Mouse (Mus musculus): ENCODE data around the gene Snx12. TPM values are rescaled to one million over a fixed set of nuclear protein-coding genes. Genes with fewer than 3 reads are reported as not detected.

Gene Snx12
- 33.3 and 34.4 TPM in 2 replicates for polyA plus RNA-seq (2014; fragmentation: Nextera tagmentation; extraction: Ambion mirVana)

GRCm38 (mm10) chrX:101221834-101222795 is at the start of gene Snx12:
Gene Snx12 (minus strand): TSS chrX:101222563.
- no peaks in the 10 kb centered on the region for H3K27me3 ChIP-seq (ENCODE audit: control insufficient read depth, insufficient read depth, low read length)
- ATAC-seq (ENCODE audit: insufficient number of reproducible peaks, insufficient read depth, low FRiP score, low read depth): peak; percentile 94
- WGBS: 15% methylated on average over 49 of the region's 55 CpGs
- H3K4me2 ChIP-seq (ENCODE audit: low read length): peak within 1 kb of the TSS; percentile 67
- H3K9me3 ChIP-seq (ENCODE audit: control insufficient read depth, low read length): no peaks in the 10 kb centered on the region
- H3K9ac ChIP-seq (ENCODE audit: low read length): peak within 1 kb of the TSS; percentile 74
- no peaks in the 10 kb centered on the region for H3K4me1 ChIP-seq (ENCODE audit: control insufficient read depth in 2 of 2, insufficient read depth in 2 of 2, low read length in 2 of 2)
- H3K27ac ChIP-seq (replicated peaks in 1 of 2; ENCODE audit: control insufficient read depth in 1 of 2, insufficient read depth in 1 of 2, low read depth in 2 of 2, low read length in 2 of 2): peak within 1 kb of the TSS; percentile 62 to 79
- H3K36me3 ChIP-seq (ENCODE audit: control insufficient read depth, insufficient read depth, low read length): peaks cover 3% of the 10 kb centered on the region; the same call in 1 of the 2 replicates
- peak within 1 kb of the TSS; percentile 55 to 83 for H3K4me3 ChIP-seq (ENCODE audit: control insufficient read depth in 1 of 2, insufficient read depth in 1 of 2, low read depth in 1 of 2, low read length in 2 of 2)

DNA sequence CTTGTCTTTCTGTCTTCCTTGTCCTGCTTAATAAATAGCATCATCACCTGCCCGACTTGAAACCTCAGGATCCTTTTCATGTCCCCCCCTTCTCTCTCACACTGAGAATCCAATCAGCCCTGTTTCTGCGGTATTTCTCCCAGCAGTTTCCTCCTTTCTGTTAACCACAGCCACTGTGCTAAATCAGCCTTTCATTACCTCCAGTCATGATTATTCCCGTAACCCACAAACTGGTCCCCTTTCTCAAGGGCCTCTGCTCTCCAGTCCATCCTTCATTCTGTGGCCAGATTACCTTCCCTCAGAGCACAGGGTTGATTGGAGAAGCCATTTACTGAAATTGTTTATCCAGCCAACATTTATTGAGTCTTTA is 46.4 kb upstream of the Snx12 start, which contains the start of gene Gm20489:
Gene Gm20489, minus strand, starts transcription at position 269 of the 370 bp plus-strand sequence.
- no peaks in the 10 kb centered on the region for H3K36me3 ChIP-seq (ENCODE audit: control insufficient read depth, insufficient read depth, low read length)
- 0 out of 2 replicates have a peak within 1 kb of the TSS, but pooled peaks have one; percentile 9 for H3K4me2 ChIP-seq (ENCODE audit: low read length)
- H3K4me3 ChIP-seq (ENCODE audit: control insufficient read depth in 1 of 2, insufficient read depth in 1 of 2, low read depth in 1 of 2, low read length in 2 of 2): no peak within 1 kb of the TSS
- no peak for ATAC-seq (ENCODE audit: insufficient number of reproducible peaks, insufficient read depth, low FRiP score, low read depth)
- no peaks in the 10 kb centered on the region for H3K9me3 ChIP-seq (ENCODE audit: control insufficient read depth, low read length)
- no peaks in the 10 kb centered on the region for H3K4me1 ChIP-seq (ENCODE audit: control insufficient read depth in 2 of 2, insufficient read depth in 2 of 2, low read length in 2 of 2)
- WGBS: 54% methylated on average over 3 of the region's 3 CpGs
- no peak within 1 kb of the TSS for H3K27ac ChIP-seq (replicated peaks in 1 of 2; ENCODE audit: control insufficient read depth in 1 of 2, insufficient read depth in 1 of 2, low read depth in 2 of 2, low read length in 2 of 2)
- no peak within 1 kb of the TSS for H3K9ac ChIP-seq (ENCODE audit: low read length)
- no peaks in the 10 kb centered on the region for H3K27me3 ChIP-seq (ENCODE audit: control insufficient read depth, insufficient read depth, low read length)

DNA sequence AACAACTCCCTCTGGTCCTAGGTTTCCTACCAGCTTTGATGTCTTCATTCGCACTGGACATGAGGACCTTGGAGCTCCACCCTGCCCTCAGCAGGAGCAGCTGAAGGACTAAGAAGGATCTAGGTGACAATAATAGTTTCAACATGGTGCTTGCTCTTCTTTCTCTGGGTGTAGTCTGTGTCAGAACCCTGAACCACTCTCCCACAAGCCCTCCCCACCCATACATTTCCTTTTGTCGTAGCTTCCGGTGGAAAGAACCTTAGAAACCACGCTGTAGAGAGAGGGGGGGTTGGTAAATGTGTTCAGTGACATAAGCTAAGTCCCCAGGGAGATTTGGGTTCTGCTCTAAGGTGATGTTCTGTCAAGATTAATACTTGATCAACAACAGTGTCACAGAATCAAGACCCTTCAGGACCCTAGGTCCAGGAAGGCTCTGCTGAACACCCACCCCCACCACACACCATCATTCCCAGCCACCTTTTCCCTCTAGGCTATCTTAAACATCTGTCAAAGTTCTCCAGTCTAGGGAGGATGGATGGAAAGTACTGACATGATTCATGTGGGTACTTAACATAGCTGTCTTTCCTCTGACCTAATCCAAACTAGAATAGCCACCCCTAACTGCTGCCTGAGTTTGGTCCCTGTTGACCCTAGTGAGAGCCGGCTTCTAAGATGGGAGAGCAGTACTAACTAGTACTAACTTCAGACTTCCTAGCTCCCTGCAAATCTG is 45.8 kb upstream of the Snx12 start, which contains the start of gene Il2rg:
Gene Il2rg, minus strand, starts transcription at position 231 of the 730 bp plus-strand sequence.
- no peaks in the 10 kb centered on the region for H3K9me3 ChIP-seq (ENCODE audit: control insufficient read depth, low read length)
- H3K4me2 ChIP-seq (ENCODE audit: low read length): 0 out of 2 replicates have a peak within 1 kb of the TSS, but pooled peaks have one; percentile 9
- no peak for ATAC-seq (ENCODE audit: insufficient number of reproducible peaks, insufficient read depth, low FRiP score, low read depth)
- H3K27ac ChIP-seq (replicated peaks in 1 of 2; ENCODE audit: control insufficient read depth in 1 of 2, insufficient read depth in 1 of 2, low read depth in 2 of 2, low read length in 2 of 2): no peak within 1 kb of the TSS
- no peaks in the 10 kb centered on the region for H3K36me3 ChIP-seq (ENCODE audit: control insufficient read depth, insufficient read depth, low read length)
- 55% methylated on average over 5 of the region's 5 CpGs for WGBS
- no peaks in the 10 kb centered on the region for H3K4me1 ChIP-seq (ENCODE audit: control insufficient read depth in 2 of 2, insufficient read depth in 2 of 2, low read length in 2 of 2)
- H3K4me3 ChIP-seq (ENCODE audit: control insufficient read depth in 1 of 2, insufficient read depth in 1 of 2, low read depth in 1 of 2, low read length in 2 of 2): no peak within 1 kb of the TSS
- no peaks in the 10 kb centered on the region for H3K27me3 ChIP-seq (ENCODE audit: control insufficient read depth, insufficient read depth, low read length)
- no peak within 1 kb of the TSS for H3K9ac ChIP-seq (ENCODE audit: low read length)

GRCm38 (mm10) chrX:101266631-101267030 is 44.3 kb upstream of the Snx12 start:
- Histone ChIP-seq H3K4me2 (ENCODE audit: low read length) (no peak overlapping the region), H3K27me3 (ENCODE audit: control insufficient read depth, insufficient read depth, low read length) (no peaks in the 10 kb centered on the region), H3K4me1 (ENCODE audit: control insufficient read depth in 2 of 2, insufficient read depth in 2 of 2, low read length in 2 of 2) (no peaks in the 10 kb centered on the region), H3K36me3 (ENCODE audit: control insufficient read depth, insufficient read depth, low read length) (no peaks in the 10 kb centered on the region), H3K27ac (replicated peaks in 1 of 2; ENCODE audit: control insufficient read depth in 1 of 2, insufficient read depth in 1 of 2, low read depth in 2 of 2, low read length in 2 of 2) (no peak overlapping the region), H3K9ac (ENCODE audit: low read length) (no peak overlapping the region), H3K9me3 (ENCODE audit: control insufficient read depth, low read length) (no peaks in the 10 kb centered on the region), H3K4me3 (ENCODE audit: control insufficient read depth in 1 of 2, insufficient read depth in 1 of 2, low read depth in 1 of 2, low read length in 2 of 2) (no peak overlapping the region)
- no peak for ATAC-seq (ENCODE audit: insufficient number of reproducible peaks, insufficient read depth, low FRiP score, low read depth)
- WGBS: 93% methylated on average over 6 of the region's 6 CpGs

- H3K27ac ChIP-seq (replicated peaks in 1 of 2; ENCODE audit: control insufficient read depth in 1 of 2, insufficient read depth in 1 of 2, low read depth in 2 of 2, low read length in 2 of 2): no peak within 1 kb of the TSS
- peaks cover 2% of the 10 kb centered on the region; the same call in 1 of the 2 replicates for H3K36me3 ChIP-seq (ENCODE audit: control insufficient read depth, insufficient read depth, low read length)
- ATAC-seq (ENCODE audit: insufficient number of reproducible peaks, insufficient read depth, low FRiP score, low read depth): no peak
- 88% methylated on average over 1 of the region's 1 CpGs for WGBS
- H3K27me3 ChIP-seq (ENCODE audit: control insufficient read depth, insufficient read depth, low read length): no peaks in the 10 kb centered on the region
- peaks cover 8 to 9% of the 10 kb centered on the region in 2 experiments; a peak in 2 of 4 replicates for H3K4me1 ChIP-seq (ENCODE audit: control insufficient read depth in 2 of 2, insufficient read depth in 2 of 2, low read length in 2 of 2)
- no peak within 1 kb of the TSS for H3K4me2 ChIP-seq (ENCODE audit: low read length)
- no peaks in the 10 kb centered on the region for H3K9me3 ChIP-seq (ENCODE audit: control insufficient read depth, low read length)
- no peak within 1 kb of the TSS for H3K9ac ChIP-seq (ENCODE audit: low read length)
- H3K4me3 ChIP-seq (ENCODE audit: control insufficient read depth in 1 of 2, insufficient read depth in 1 of 2, low read depth in 1 of 2, low read length in 2 of 2): no peak within 1 kb of the TSS
These were observed 41.5 kb upstream of the Snx12 start, which contains the start of gene Gm614 for GRCm38 (mm10) chrX:101263892-101264291. Gene Gm614 (minus strand): TSS chrX:101263992.

DNA sequence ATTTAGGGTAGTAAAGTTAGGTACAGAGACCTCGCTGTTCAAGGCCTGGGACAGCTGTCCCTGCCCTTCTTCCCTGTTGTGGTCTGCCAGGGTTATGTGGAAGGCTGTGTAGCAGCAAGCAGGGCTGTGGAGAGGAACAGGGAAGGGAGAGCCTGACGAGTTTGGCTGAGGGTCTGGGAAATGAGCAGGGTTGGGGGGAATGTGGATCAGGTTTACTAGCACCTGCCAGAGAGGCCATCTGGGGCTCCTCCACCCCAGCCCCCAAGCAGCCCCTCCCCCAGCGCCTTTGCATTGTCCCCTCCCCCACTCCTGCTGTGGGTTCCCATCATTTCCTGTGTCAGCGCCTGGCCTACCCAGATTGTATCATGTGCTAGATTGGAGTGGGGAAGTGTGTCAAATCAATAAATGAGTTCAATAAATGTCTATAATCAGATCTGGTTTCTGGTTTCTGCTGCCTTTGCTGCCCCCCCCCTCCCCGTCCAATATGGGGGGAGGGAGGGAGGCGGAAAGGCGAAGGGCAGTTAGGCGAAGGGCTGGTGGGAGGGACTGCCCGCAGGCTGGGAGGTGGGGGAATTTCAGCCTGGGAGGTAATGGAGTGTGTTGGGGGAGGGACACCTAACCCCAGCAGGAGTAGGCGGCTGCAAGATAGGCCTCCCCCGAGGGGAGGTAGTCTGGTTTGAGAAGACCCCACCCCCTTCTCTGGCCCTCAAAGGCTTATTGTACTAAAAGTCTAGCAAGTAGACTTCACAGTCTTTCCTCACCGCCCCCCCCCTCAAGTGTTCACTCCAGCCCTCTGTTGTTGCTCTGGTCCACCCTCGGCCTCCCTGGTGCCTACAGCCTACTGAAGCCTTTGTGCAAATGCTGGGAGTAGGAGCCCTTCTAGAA is 38.3 kb upstream of the Snx12 start:
- no peak overlapping the region for H3K9ac ChIP-seq (ENCODE audit: low read length)
- peak overlapping the region; percentile 8; the same call in 1 of the 2 replicates for H3K4me2 ChIP-seq (ENCODE audit: low read length)

More for the DNA sequence above, 38.3 kb upstream of the Snx12 start:
- Histone ChIP-seq H3K27me3 (ENCODE audit: control insufficient read depth, insufficient read depth, low read length) (no peaks in the 10 kb centered on the region), H3K36me3 (ENCODE audit: control insufficient read depth, insufficient read depth, low read length) (peaks cover 13% of the 10 kb centered on the region; the same call in 1 of the 2 replicates), H3K27ac (replicated peaks in 1 of 2; ENCODE audit: control insufficient read depth in 1 of 2, insufficient read depth in 1 of 2, low read depth in 2 of 2, low read length in 2 of 2) (peak overlapping the region; percentile 45 to 64), H3K9me3 (ENCODE audit: control insufficient read depth, low read length) (no peaks in the 10 kb centered on the region), H3K4me3 (ENCODE audit: control insufficient read depth in 1 of 2, insufficient read depth in 1 of 2, low read depth in 1 of 2, low read length in 2 of 2) (no peak overlapping the region), H3K4me1 (ENCODE audit: control insufficient read depth in 2 of 2, insufficient read depth in 2 of 2, low read length in 2 of 2) (peaks cover 9 to 10% of the 10 kb centered on the region in 2 experiments; a peak in 2 of 4 replicates)
- ATAC-seq (ENCODE audit: insufficient number of reproducible peaks, insufficient read depth, low FRiP score, low read depth): peak; percentile 51
- 25% methylated on average over 8 of the region's 13 CpGs for WGBS
